Mouse (Mus musculus): ENCODE results near the gene Pbp2. TPM values are rescaled to one million over a fixed set of nuclear protein-coding genes. Genes with fewer than 3 reads are reported as not detected.

Gene Pbp2
- total RNA-seq, 1 experiment: 0.31 TPM

- Histone ChIP-seq H3K36me3 (ENCODE audit: control insufficient read depth, insufficient read depth, low read length, poor library complexity, severe bottlenecking) (no peaks in the 10 kb centered on the region), H3K9ac (ENCODE audit: insufficient read depth, low read depth, low read length, poor library complexity, severe bottlenecking) (no peak overlapping the region), H3K4me1 (ENCODE audit: control insufficient read depth in 2 of 2, insufficient read depth in 2 of 2, low read length in 2 of 2, poor library complexity in 1 of 2) (no peaks in the 10 kb centered on the region), H3K4me3 (ENCODE audit: insufficient read depth in 1 of 2, low read depth in 1 of 2, low read length in 2 of 2, poor library complexity in 1 of 2, severe bottlenecking in 1 of 2) (no peak overlapping the region), H3K9me3 (ENCODE audit: control insufficient read depth, insufficient read depth, low read depth, low read length) (no peaks in the 10 kb centered on the region), H3K27ac (ENCODE audit: insufficient read depth, low read depth, low read length, poor library complexity, severe bottlenecking) (no peak overlapping the region)
- TF ChIP-seq ZC3H11A (IDR thresholded peaks at IDR 0.05; ENCODE audit: borderline replicate concordance, low read depth, low read length) (no peak), CHD2 (IDR thresholded peaks at IDR 0.05; ENCODE audit: low read depth, low read length) (no peak), HCFC1 (IDR thresholded peaks at IDR 0.05; ENCODE audit: borderline replicate concordance, insufficient read depth, low read length) (no peak), MAFK (IDR thresholded peaks at IDR 0.05; ENCODE audit: insufficient read depth, low read depth, low read length) (no peak), ZNF384 (IDR thresholded peaks at IDR 0.05; ENCODE audit: low read depth, low read length) (no peak)
- in situ Hi-C loops (cut with MboI; ENCODE audit: low sequenced_read_pairs in 2 of 2, unreplicated experiment in 2 of 2): no loop called here
- DNase-seq (ENCODE audit: low read depth, low spot score): no peak
These were observed 9.7 kb downstream of the Pbp2 start for GRCm38 (mm10) chr6:135300469-135300868.

GRCm38 (mm10) chr6:135299024-135299550, 11.1 kb downstream of the Pbp2 start:
- TF ChIP-seq ZNF384 (IDR thresholded peaks at IDR 0.05; ENCODE audit: low read depth, low read length): no peak
- no peak for TF ChIP-seq MAFK (IDR thresholded peaks at IDR 0.05; ENCODE audit: insufficient read depth, low read depth, low read length)
- TF ChIP-seq ZC3H11A (IDR thresholded peaks at IDR 0.05; ENCODE audit: borderline replicate concordance, low read depth, low read length): no peak
- TF ChIP-seq CHD2 (IDR thresholded peaks at IDR 0.05; ENCODE audit: low read depth, low read length): no peak
- no peak for TF ChIP-seq HCFC1 (IDR thresholded peaks at IDR 0.05; ENCODE audit: borderline replicate concordance, insufficient read depth, low read length)

GRCm38 (mm10) chr6:135297570-135297969, 12.6 kb downstream of the Pbp2 start:
- H3K9me3 ChIP-seq (ENCODE audit: control insufficient read depth, insufficient read depth, low read depth, low read length): no peaks in the 10 kb centered on the region; the same call in 1 of the 2 replicates
- H3K36me3 ChIP-seq (ENCODE audit: control insufficient read depth, insufficient read depth, low read length, poor library complexity, severe bottlenecking): no peaks in the 10 kb centered on the region
- no peak overlapping the region for H3K9ac ChIP-seq (ENCODE audit: insufficient read depth, low read depth, low read length, poor library complexity, severe bottlenecking)
- TF ChIP-seq ZC3H11A (IDR thresholded peaks at IDR 0.05; ENCODE audit: borderline replicate concordance, low read depth, low read length): no peak
- no peak for TF ChIP-seq ZNF384 (IDR thresholded peaks at IDR 0.05; ENCODE audit: low read depth, low read length)
- H3K4me1 ChIP-seq (ENCODE audit: control insufficient read depth in 2 of 2, insufficient read depth in 2 of 2, low read length in 2 of 2, poor library complexity in 1 of 2): no peaks in the 10 kb centered on the region
- no peak for DNase-seq (ENCODE audit: low read depth, low spot score)
- no peak overlapping the region for H3K27ac ChIP-seq (ENCODE audit: insufficient read depth, low read depth, low read length, poor library complexity, severe bottlenecking)
- in situ Hi-C loops (cut with MboI; ENCODE audit: low sequenced_read_pairs in 2 of 2, unreplicated experiment in 2 of 2): no loop called here
- H3K4me3 ChIP-seq (ENCODE audit: insufficient read depth in 1 of 2, low read depth in 1 of 2, low read length in 2 of 2, poor library complexity in 1 of 2, severe bottlenecking in 1 of 2): no peak overlapping the region

More at GRCm38 (mm10) chr6:135299024-135299550, 11.1 kb downstream of the Pbp2 start:
- Histone ChIP-seq H3K4me3 (ENCODE audit: insufficient read depth in 1 of 2, low read depth in 1 of 2, low read length in 2 of 2, poor library complexity in 1 of 2, severe bottlenecking in 1 of 2) (no peak overlapping the region), H3K9ac (ENCODE audit: insufficient read depth, low read depth, low read length, poor library complexity, severe bottlenecking) (no peak overlapping the region), H3K27ac (ENCODE audit: insufficient read depth, low read depth, low read length, poor library complexity, severe bottlenecking) (no peak overlapping the region), H3K4me1 (ENCODE audit: control insufficient read depth in 2 of 2, insufficient read depth in 2 of 2, low read length in 2 of 2, poor library complexity in 1 of 2) (no peaks in the 10 kb centered on the region), H3K36me3 (ENCODE audit: control insufficient read depth, insufficient read depth, low read length, poor library complexity, severe bottlenecking) (no peaks in the 10 kb centered on the region), H3K9me3 (ENCODE audit: control insufficient read depth, insufficient read depth, low read depth, low read length) (no peaks in the 10 kb centered on the region)
- DNase-seq (ENCODE audit: low read depth, low spot score): no peak
- in situ Hi-C loops (cut with MboI; ENCODE audit: low sequenced_read_pairs in 2 of 2, unreplicated experiment in 2 of 2): no loop called here

DNA sequence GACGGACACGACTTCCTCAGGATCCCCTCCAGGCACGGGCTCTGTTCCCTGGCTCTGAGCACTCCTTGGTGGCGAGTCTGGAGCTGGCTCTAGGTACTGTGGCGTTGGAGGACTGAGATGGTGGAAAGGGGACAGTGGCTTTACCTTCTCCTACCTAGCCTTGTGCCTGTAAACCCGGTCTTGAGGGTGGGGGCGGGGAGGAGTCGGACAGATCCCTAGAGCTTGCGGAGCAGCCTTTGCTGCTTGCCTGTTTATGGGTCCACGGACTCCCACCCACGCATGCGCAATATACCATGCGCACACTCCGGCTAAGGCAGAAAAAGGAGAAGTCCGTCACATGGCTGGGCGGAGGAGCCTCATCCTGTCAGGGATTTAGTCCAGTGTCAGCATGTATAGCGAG, 13.9 kb downstream of the Pbp2 start:
- no peak for DNase-seq (ENCODE audit: low read depth, low spot score)
- peak overlapping the region in 1 of 2 experiments; percentile 27; a peak in 1 of 4 replicates for H3K4me3 ChIP-seq (ENCODE audit: insufficient read depth in 1 of 2, low read depth in 1 of 2, low read length in 2 of 2, poor library complexity in 1 of 2, severe bottlenecking in 1 of 2)
- H3K4me1 ChIP-seq (ENCODE audit: control insufficient read depth in 2 of 2, insufficient read depth in 2 of 2, low read length in 2 of 2, poor library complexity in 1 of 2): no peaks in the 10 kb centered on the region
- no peak overlapping the region for H3K9ac ChIP-seq (ENCODE audit: insufficient read depth, low read depth, low read length, poor library complexity, severe bottlenecking)
- no peaks in the 10 kb centered on the region; the same call in 1 of the 2 replicates for H3K9me3 ChIP-seq (ENCODE audit: control insufficient read depth, insufficient read depth, low read depth, low read length)
- in situ Hi-C loops (cut with MboI; ENCODE audit: low sequenced_read_pairs in 2 of 2, unreplicated experiment in 2 of 2): no loop called here
- no peaks in the 10 kb centered on the region for H3K36me3 ChIP-seq (ENCODE audit: control insufficient read depth, insufficient read depth, low read length, poor library complexity, severe bottlenecking)
- no peak for TF ChIP-seq ZNF384 (IDR thresholded peaks at IDR 0.05; ENCODE audit: low read depth, low read length)
- no peak for TF ChIP-seq MAFK (IDR thresholded peaks at IDR 0.05; ENCODE audit: insufficient read depth, low read depth, low read length)
- no peak for TF ChIP-seq CHD2 (IDR thresholded peaks at IDR 0.05; ENCODE audit: low read depth, low read length)
- TF ChIP-seq ZC3H11A (IDR thresholded peaks at IDR 0.05; ENCODE audit: borderline replicate concordance, low read depth, low read length): no peak
- TF ChIP-seq HCFC1 (IDR thresholded peaks at IDR 0.05; ENCODE audit: borderline replicate concordance, insufficient read depth, low read length): no peak
- H3K27ac ChIP-seq (ENCODE audit: insufficient read depth, low read depth, low read length, poor library complexity, severe bottlenecking): no peak overlapping the region
